In the genomic region with DNA sequence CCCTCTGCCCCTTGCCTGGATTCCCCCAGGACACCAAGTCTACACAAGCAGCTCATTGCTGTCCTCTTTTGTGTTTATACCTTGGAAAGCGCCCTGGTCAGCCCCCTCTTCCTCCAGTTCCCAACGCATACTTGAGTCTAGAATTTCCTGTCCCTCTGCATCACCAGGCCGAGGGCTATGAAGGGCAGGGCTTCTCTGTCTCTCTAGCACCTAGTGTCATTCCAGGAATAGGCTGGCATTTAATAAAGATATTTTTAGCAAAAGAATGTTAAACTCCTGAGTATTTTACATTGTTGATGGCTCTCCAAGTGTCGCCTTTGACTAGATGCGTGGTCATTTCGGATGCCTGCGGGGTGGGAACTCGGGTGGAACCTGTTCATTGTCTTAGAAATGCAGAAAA, we compare ENCODE assay signal across 18 mouse cellular contexts. TPM values are rescaled to one million over a fixed set of nuclear protein-coding genes. Genes with fewer than 3 reads are reported as not detected.
A peak's percentile ranks its signal among the peaks of the same experiment; 100 is the strongest.
DNase-seq lines count a peak whose midpoint lies in the region; ATAC-seq and TF ChIP-seq lines count a peak whose summit lies in the region.
"Had no signal": no experiment of that assay in that cellular context is flagged by ENCODE, and none has a peak within 500 bp of the region (broad histone marks: within the 10 kb centered on the region; RNA-seq: fewer than 3 reads in every experiment).

No protein-coding gene starts in this region.

- H3K4me1 ChIP-seq in stomach, embryonic 16.5 days (ENCODE audit: control insufficient read depth, insufficient read depth, low read length): peaks cover 24% of the 10 kb centered on the region
- peaks cover 9% of the 10 kb centered on the region; the same call in 1 of the 2 replicates for H3K4me1 ChIP-seq in stomach, postnatal 0 days (replicated peaks; ENCODE audit: control insufficient read depth, insufficient read depth)
- peaks cover 11% of the 10 kb centered on the region; the same call in 1 of the 2 replicates for H3K4me1 ChIP-seq in liver, embryonic 12.5 days
- peaks cover 4% of the 10 kb centered on the region for H3K4me1 ChIP-seq in thymus, adult 2 months (replicated peaks; ENCODE audit: control insufficient read depth, insufficient read depth, low read length)

- ATAC-seq in stomach, embryonic 16.5 days (ENCODE audit: insufficient read depth, low FRiP score): no peak
- ATAC-seq in stomach, postnatal 0 days (ENCODE audit: low FRiP score, low TSS enrichment): no peak
- no peak for ATAC-seq in liver, embryonic 12.5 days

- no peak for TF ChIP-seq EP300 in stomach, postnatal 0 days (optimal IDR thresholded peaks at IDR 0.05)

- intact Hi-C loops in heart, postnatal 25 days (cut with DNase I): no loop called here

- peak overlapping the region; percentile 12; the same call in 1 of the 2 replicates for H3K4me2 ChIP-seq in stomach, embryonic 16.5 days (ENCODE audit: low read depth, low read length)
- no peak overlapping the region for H3K4me2 ChIP-seq in stomach, postnatal 0 days (replicated peaks; ENCODE audit: low read depth)
- no peak overlapping the region for H3K4me2 ChIP-seq in liver, embryonic 12.5 days

- 75% methylated on average over 8 of the region's 8 CpGs for WGBS in stomach, embryonic 16.5 days
- WGBS in stomach, postnatal 0 days: 73% methylated on average over 8 of the region's 8 CpGs
- 61% methylated on average over 8 of the region's 8 CpGs for WGBS in liver, embryonic 12.5 days (ENCODE audit: insufficient replicate concordance)
- 95% methylated on average over 8 of the region's 8 CpGs for WGBS in thymus, adult 2 months

- no peaks in the 10 kb centered on the region for H3K27me3 ChIP-seq in stomach, embryonic 16.5 days (ENCODE audit: control insufficient read depth, insufficient read depth, low read length)
- no peaks in the 10 kb centered on the region for H3K27me3 ChIP-seq in stomach, postnatal 0 days (ENCODE audit: control insufficient read depth, insufficient read depth, low read length)
- H3K27me3 ChIP-seq in liver, embryonic 12.5 days (replicated peaks): peaks cover 51% of the 10 kb centered on the region
- H3K27me3 ChIP-seq in thymus, adult 2 months (ENCODE audit: control insufficient read depth, insufficient read depth, low read length): no peaks in the 10 kb centered on the region

- no peaks in the 10 kb centered on the region for H3K36me3 ChIP-seq in stomach, embryonic 16.5 days (ENCODE audit: control insufficient read depth, insufficient read depth, low read length)
- H3K36me3 ChIP-seq in stomach, postnatal 0 days (ENCODE audit: control insufficient read depth, insufficient read depth, low read length): no peaks in the 10 kb centered on the region
- no peaks in the 10 kb centered on the region for H3K36me3 ChIP-seq in liver, embryonic 12.5 days
- H3K36me3 ChIP-seq in thymus, adult 2 months (ENCODE audit: control insufficient read depth, insufficient read depth, low read length): no peaks in the 10 kb centered on the region
- H3K36me3 ChIP-seq: forebrain, embryonic 10.5 days had no signal

- no peak overlapping the region for H3K4me3 ChIP-seq in stomach, embryonic 16.5 days (replicated peaks; ENCODE audit: low read length)
- H3K4me3 ChIP-seq in stomach, postnatal 0 days (ENCODE audit: low read depth, low read length): no peak overlapping the region
- H3K4me3 ChIP-seq in liver, embryonic 12.5 days: no peak overlapping the region
- H3K4me3 ChIP-seq in thymus, adult 2 months (ENCODE audit: control insufficient read depth, insufficient read depth, low read length): no peak overlapping the region
- H3K4me3 ChIP-seq: forebrain, embryonic 10.5 days; left cerebral cortex, adult 2 months; megakaryocyte, embryonic 14.5 days had no signal

- peak; percentile 96 for DNase-seq in heart, adult 11 months
- no peak for DNase-seq in heart, postnatal 25 days (ENCODE audit: low spot score)
- no peak for DNase-seq in stomach, postnatal 0 days (ENCODE audit: low spot score)
- peak; percentile 58 for DNase-seq in heart, postnatal 4 days
- no peak for DNase-seq in thymus, adult 2 months
- DNase-seq: adrenal gland, postnatal 10 days; cerebellum, adult 11 months; cerebellum, postnatal 36 days; gastrocnemius, postnatal 10 days; kidney, adult 2 months; kidney, postnatal 14 days; right cerebral cortex, adult 18-20 months had no signal

- H3K9ac ChIP-seq in stomach, embryonic 16.5 days (ENCODE audit: low read length): no peak overlapping the region
- H3K9ac ChIP-seq in stomach, postnatal 0 days (ENCODE audit: low read length): no peak overlapping the region
- no peak overlapping the region for H3K9ac ChIP-seq in liver, embryonic 12.5 days
- H3K9ac ChIP-seq: liver, embryonic 14.5 days had no signal

- H3K27ac ChIP-seq in stomach, embryonic 16.5 days (ENCODE audit: low read length): no peak overlapping the region; the same call in 1 of the 2 replicates
- H3K27ac ChIP-seq in stomach, postnatal 0 days (replicated peaks): no peak overlapping the region
- no peak overlapping the region for H3K27ac ChIP-seq in liver, embryonic 12.5 days
- H3K27ac ChIP-seq in thymus, adult 2 months (ENCODE audit: control insufficient read depth, insufficient read depth, low read length): no peak overlapping the region
- H3K27ac ChIP-seq: forebrain, embryonic 10.5 days; left cerebral cortex, adult 2 months; liver, embryonic 14.5 days had no signal

- no peak for TF ChIP-seq POLR2A in thymus, adult 2 months (IDR thresholded peaks at IDR 0.05; ENCODE audit: control insufficient read depth, extremely low read depth, insufficient read depth, low read length, poor library complexity)

- H3K9me3 ChIP-seq in stomach, embryonic 16.5 days (replicated peaks; ENCODE audit: control insufficient read depth, low read length): no peaks in the 10 kb centered on the region
- no peaks in the 10 kb centered on the region for H3K9me3 ChIP-seq in stomach, postnatal 0 days (ENCODE audit: control insufficient read depth, low read length)
- H3K9me3 ChIP-seq in liver, embryonic 12.5 days (replicated peaks): no peaks in the 10 kb centered on the region
- H3K9me3 ChIP-seq: forebrain, embryonic 10.5 days had no signal

- no peak for TF ChIP-seq CTCF in stomach, postnatal 0 days (IDR thresholded peaks at IDR 0.05; ENCODE audit: low read depth)
- TF ChIP-seq CTCF in thymus, adult 2 months (IDR thresholded peaks at IDR 0.05; ENCODE audit: borderline replicate concordance, control insufficient read depth, extremely low read depth, insufficient read depth, low read length, poor library complexity): no peak

RNA-seq across cellular contexts. Expression of a gene that starts 3.0 kb away (rescaled TPM):
- 100 to 1,000 TPM; 173 to 176 TPM for total RNA-seq in heart, postnatal 25 days (2021)
- polyA plus RNA-seq in stomach, embryonic 16.5 days (2015; fragmentation: Nextera tagmentation; extraction: Ambion mirVana): 68.1 and 71.3 TPM in 2 replicates
- polyA plus RNA-seq in stomach, postnatal 0 days (2015; fragmentation: Nextera tagmentation; extraction: Ambion mirVana): 48.6 and 49.2 TPM in 2 replicates
- 100 to 1,000 TPM; 112 to 113 TPM for total RNA-seq in heart, postnatal 4 days (2021)
- polyA plus RNA-seq in liver, embryonic 12.5 days (2016; fragmentation: Nextera tagmentation; extraction: Ambion mirVana): 10.7 and 12.4 TPM in 2 replicates
- polyA plus RNA-seq in thymus, adult 2 months (2012; rRNA removed): 7.0 and 13.2 TPM in 2 replicates

Comparison
In these comparisons a context has a peak if more than half of its experiments do, and no peak if none do; other contexts are left out.
1. DNase-seq: peak in heart, adult 11 months (single experiment) and heart, postnatal 4 days (single experiment); none in heart, postnatal 25 days (single experiment), stomach, postnatal 0 days (single experiment) and thymus, adult 2 months (single experiment).